Mouse (Mus musculus) limb, embryonic 12.5 days (tissue): ENCODE data around the gene Dctn3. TPM values are rescaled to one million over a fixed set of nuclear protein-coding genes. Genes with fewer than 3 reads are reported as not detected.
"Not testable (repeated sequence)": the region's sequence is repeated elsewhere in the genome, so short reads cannot be mapped to it uniquely, and the experiment has no call there.

Source experiments
- ATAC-seq: fragments of 200-750 bp; cut with Nextera tagmentation; 2 replicates; pipeline ENCODE4 v1.8.0; 2017; ENCODE audit warnings: low read depth, moderate TSS enrichment; ENCODE audit not compliant: insufficient number of reproducible peaks, insufficient read depth, low FRiP score, low TSS enrichment
- H3K27ac ChIP-seq: fragments of 300-500 bp; sonication (generic); 2 replicates; pipeline ENCODE4 v1.5.1; 2016; ENCODE audit warnings: mild to moderate bottlenecking, moderate library complexity
- H3K27me3 ChIP-seq: fragments of 300-500 bp; sonication (generic); 2 replicates; pipeline ENCODE4 v1.6.1; 2016; ENCODE audit warnings: mild to moderate bottlenecking, moderate library complexity
- H3K36me3 ChIP-seq: fragments of 300-500 bp; sonication (generic); 2 replicates; pipeline ENCODE4 v1.6.1; 2016; ENCODE audit warnings: mild to moderate bottlenecking, moderate library complexity
- H3K4me1 ChIP-seq: fragments of 300-500 bp; sonication (generic); replicated peaks from 2 replicates; pipeline ENCODE4 v1.6.1; 2016
- H3K4me2 ChIP-seq: fragments of 300-500 bp; sonication (generic); 2 replicates; pipeline ENCODE4 v1.6.1; 2016; ENCODE audit warnings: mild to moderate bottlenecking, moderate library complexity
- H3K4me3 ChIP-seq: fragments of 300-500 bp; sonication (generic); replicated peaks from 2 replicates; pipeline ENCODE4 v1.5.1; 2016; ENCODE audit warnings: mild to moderate bottlenecking
- H3K9ac ChIP-seq: fragments of 300-500 bp; sonication (generic); replicated peaks from 2 replicates; pipeline ENCODE4 v1.6.1; 2016; ENCODE audit warnings: mild to moderate bottlenecking, moderate library complexity
- H3K9me3 ChIP-seq: fragments of 300-500 bp; sonication (generic); 2 replicates; pipeline ENCODE4 v1.6.1; 2016; ENCODE audit warnings: mild to moderate bottlenecking, moderate library complexity
- WGBS: fragments of 180-500 bp; shearing (Covaris S2); methylation state at CpG from one replicate; pipeline ENCODE4 v1.1.7; 2016; 5-methylcytosine and 5-hydroxymethylcytosine counted together
- polyA plus RNA-seq: library from polyadenylated mRNA; unstranded; fragments of >200 nt; fragmentation: Nextera tagmentation; extraction: Ambion mirVana; gene quantifications from 2 replicates; pipeline ENCODE4 v1.2.1, GENCODE M21; 2016

The Dctn3 gene
- 103 and 104 TPM in 2 replicates for polyA plus RNA-seq

DNA sequence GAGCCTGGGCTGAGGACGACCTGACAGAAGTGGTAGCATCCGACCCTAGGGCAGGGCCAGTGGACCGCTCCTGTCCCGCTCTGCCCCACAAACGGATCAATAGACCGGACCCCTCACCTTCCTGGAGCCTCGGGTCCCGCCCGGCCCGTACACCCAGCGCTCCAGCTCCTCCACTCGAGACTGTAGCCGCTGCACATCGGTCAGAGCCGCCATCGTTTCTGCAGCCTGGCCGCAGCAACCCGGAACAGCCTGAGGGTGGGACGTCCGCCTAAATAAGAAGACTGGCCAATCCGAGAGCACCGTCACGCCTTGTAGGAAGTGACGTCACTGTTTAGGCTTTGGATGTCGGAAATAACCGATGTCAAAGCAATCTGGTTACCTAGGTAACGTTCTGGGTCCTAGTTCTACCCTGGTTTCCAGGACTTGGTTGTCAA is at the start of gene Dctn3:
Gene Dctn3, minus strand, starts transcription at position 253 of the 434 bp plus-strand sequence.
- no peak within 1 kb of the TSS for H3K27ac ChIP-seq
- WGBS = under 1% methylated on average over 27 of the region's 27 CpGs

GRCm38 (mm10) chr4:41767301-41767700 is 44.3 kb upstream of the Dctn3 start:
- not testable (repeated sequence) for H3K9ac ChIP-seq, H3K4me3 ChIP-seq, H3K27ac ChIP-seq, H3K27me3 ChIP-seq, ATAC-seq, H3K4me2 ChIP-seq, H3K9me3 ChIP-seq
- Histone ChIP-seq H3K36me3 (peaks cover 31% of the 10 kb centered on the region), H3K4me1 (peaks cover 12% of the 10 kb centered on the region)
- 78% methylated on average over 10 of the region's 10 CpGs for WGBS

More for the DNA sequence above, at the start of gene Dctn3:
- Histone ChIP-seq H3K9ac (peak within 1 kb of the TSS; percentile 77), H3K36me3 (peaks cover 25% of the 10 kb centered on the region), H3K4me1 (peaks cover 15% of the 10 kb centered on the region), H3K27me3 (peaks cover 45% of the 10 kb centered on the region), H3K4me3 (peak within 1 kb of the TSS; percentile 72), H3K9me3 (no peaks in the 10 kb centered on the region), H3K4me2 (peak within 1 kb of the TSS; percentile 74)
- peak; percentile 90 for ATAC-seq

DNA sequence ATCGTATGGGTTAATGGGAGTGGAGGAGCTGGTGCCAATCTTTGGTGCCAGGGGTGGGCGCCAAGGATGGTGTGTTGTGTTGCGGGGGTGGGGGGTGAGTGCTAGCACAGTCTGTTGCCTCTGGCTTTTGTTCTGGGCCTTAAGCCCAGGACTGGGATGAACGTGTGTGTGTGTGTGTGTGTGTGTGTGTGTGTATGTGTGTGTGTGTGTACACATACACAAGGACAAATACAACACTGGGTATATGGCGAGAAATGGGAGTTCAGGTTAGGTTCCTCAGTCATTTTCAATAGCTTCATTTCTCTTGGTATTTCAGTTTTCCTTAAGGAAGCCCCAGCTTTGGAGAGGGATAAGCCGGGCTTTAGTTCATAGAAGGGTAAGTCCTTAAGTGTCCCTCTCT is 40.2 kb upstream of the Dctn3 start:
- not testable (repeated sequence) for ATAC-seq

GRCm38 (mm10) chr4:41762688-41763114 is 39.7 kb upstream of the Dctn3 start:
- H3K9me3 ChIP-seq, H3K27me3 ChIP-seq: not testable (repeated sequence)
- H3K4me2 ChIP-seq = peak overlapping the region; percentile 91
- peak; percentile 76 for ATAC-seq
- H3K9ac ChIP-seq = peak overlapping the region; percentile 71
- WGBS = 17% methylated on average over 8 of the region's 8 CpGs
- peaks cover 36% of the 10 kb centered on the region for H3K4me1 ChIP-seq
- peak overlapping the region; percentile 59 for H3K4me3 ChIP-seq
- H3K36me3 ChIP-seq = peaks cover 37% of the 10 kb centered on the region
- H3K27ac ChIP-seq = peak overlapping the region; percentile 97

More for the DNA sequence above, 40.2 kb upstream of the Dctn3 start:
- Histone ChIP-seq H3K4me3 (peak overlapping the region; percentile 59), H3K4me1 (peaks cover 36% of the 10 kb centered on the region), H3K4me2 (peak overlapping the region; percentile 91), H3K27ac (peak overlapping the region; percentile 97), H3K36me3 (peaks cover 37% of the 10 kb centered on the region), H3K9ac (peak overlapping the region; percentile 71; the same call in 1 of the 2 replicates)
- not testable (repeated sequence) for H3K9me3 ChIP-seq, H3K27me3 ChIP-seq
- 55% methylated on average over 6 of the region's 6 CpGs for WGBS

DNA sequence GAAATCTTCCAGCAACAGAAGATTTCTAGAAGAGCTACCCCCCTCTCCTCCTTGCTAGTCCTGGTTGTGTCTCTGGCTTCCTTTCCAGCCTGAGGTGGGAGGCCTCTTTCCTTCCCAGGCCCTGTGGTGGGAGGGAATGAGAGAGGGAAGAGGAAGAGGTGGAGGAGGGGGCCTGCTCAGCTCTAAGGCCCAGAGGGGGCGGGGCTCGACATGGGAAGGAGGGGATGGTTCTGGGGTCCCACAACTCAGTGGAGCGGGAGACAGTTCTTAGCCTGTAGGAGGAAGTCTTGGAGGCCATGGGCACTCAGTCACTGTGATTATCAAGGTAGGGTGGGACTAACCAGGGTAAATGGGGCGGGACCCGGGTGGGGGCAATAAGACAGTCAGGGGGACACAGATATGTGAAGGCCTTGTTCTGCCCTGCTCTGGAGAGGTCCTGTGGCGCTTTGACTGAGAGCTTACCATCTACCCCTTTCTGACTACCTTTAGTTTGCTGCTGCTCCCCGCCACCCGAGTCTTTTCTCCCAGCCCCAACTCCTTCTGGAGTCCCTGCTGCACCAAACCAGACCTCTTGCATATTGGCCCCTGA is 39.2 kb upstream of the Dctn3 start:
- peaks cover 36% of the 10 kb centered on the region for H3K4me1 ChIP-seq
- ATAC-seq = peak; percentile 71
- 14% methylated on average over 8 of the region's 8 CpGs for WGBS

DNA sequence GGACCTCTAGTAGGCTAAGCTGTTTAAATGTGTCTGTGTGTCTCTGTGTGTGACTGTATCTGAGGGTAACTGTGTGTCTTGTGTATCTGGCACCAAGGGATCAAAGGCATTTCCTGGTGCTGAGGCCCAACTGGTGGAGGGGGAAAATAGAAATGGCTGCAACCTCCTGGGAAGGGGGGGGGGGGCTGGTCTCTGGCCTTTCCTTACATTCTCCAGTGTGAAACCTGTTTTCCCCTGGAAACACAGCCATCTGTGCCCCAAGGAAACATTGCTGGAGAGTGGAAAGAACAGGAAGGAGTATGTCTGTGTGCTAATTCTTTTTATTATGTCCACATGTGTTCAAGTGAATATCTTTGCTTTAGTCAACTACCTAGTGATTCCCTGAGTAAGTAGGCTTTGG is 38.7 kb upstream of the Dctn3 start:
- H3K27me3 ChIP-seq = no peaks in the 10 kb centered on the region
- H3K4me1 ChIP-seq = peaks cover 37% of the 10 kb centered on the region
- H3K27ac ChIP-seq = peak overlapping the region; percentile 97
- ATAC-seq = no peak
- no peaks in the 10 kb centered on the region for H3K9me3 ChIP-seq
- H3K9ac ChIP-seq = peak overlapping the region; percentile 71
- peak overlapping the region; percentile 59 for H3K4me3 ChIP-seq
- peaks cover 36% of the 10 kb centered on the region for H3K36me3 ChIP-seq
- peak overlapping the region; percentile 91 for H3K4me2 ChIP-seq

More for the DNA sequence above, 39.2 kb upstream of the Dctn3 start:
- Histone ChIP-seq H3K27me3 (no peaks in the 10 kb centered on the region), H3K4me2 (peak overlapping the region; percentile 91), H3K9me3 (no peaks in the 10 kb centered on the region), H3K9ac (peak overlapping the region; percentile 71), H3K27ac (peak overlapping the region; percentile 97), H3K36me3 (peaks cover 37% of the 10 kb centered on the region), H3K4me3 (peak overlapping the region; percentile 59)

DNA sequence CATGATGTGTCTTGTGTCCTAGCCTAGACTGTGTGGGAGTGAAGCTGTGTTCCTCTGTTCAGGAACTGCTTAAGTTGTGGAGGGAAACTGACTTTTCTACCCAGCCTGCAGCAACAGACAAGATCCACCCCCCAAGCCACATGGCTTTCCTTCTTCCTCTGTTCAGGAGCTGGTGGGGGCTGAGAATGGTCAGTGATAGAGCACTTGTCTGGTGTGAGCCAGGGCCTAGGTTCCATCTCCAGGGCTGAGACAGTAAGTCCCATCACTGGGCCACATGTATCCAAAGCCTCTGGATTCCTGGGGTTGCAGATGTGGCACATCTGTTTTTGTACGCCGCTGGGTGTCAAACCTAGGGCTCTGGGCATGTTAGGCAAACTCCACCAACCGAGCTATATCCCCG is 37.9 kb upstream of the Dctn3 start:
- peak overlapping the region; percentile 71 for H3K9ac ChIP-seq
- H3K4me3 ChIP-seq = peak overlapping the region; percentile 59
- H3K4me2 ChIP-seq = peak overlapping the region; percentile 91
- no peaks in the 10 kb centered on the region for H3K9me3 ChIP-seq
- H3K36me3 ChIP-seq = peaks cover 30% of the 10 kb centered on the region
- H3K27ac ChIP-seq = peak overlapping the region; percentile 97
- WGBS = 35% methylated on average over 4 of the region's 4 CpGs
- no peaks in the 10 kb centered on the region for H3K27me3 ChIP-seq
- H3K4me1 ChIP-seq = peaks cover 43% of the 10 kb centered on the region
- ATAC-seq = no peak; the same call in 1 of the 2 replicates

DNA sequence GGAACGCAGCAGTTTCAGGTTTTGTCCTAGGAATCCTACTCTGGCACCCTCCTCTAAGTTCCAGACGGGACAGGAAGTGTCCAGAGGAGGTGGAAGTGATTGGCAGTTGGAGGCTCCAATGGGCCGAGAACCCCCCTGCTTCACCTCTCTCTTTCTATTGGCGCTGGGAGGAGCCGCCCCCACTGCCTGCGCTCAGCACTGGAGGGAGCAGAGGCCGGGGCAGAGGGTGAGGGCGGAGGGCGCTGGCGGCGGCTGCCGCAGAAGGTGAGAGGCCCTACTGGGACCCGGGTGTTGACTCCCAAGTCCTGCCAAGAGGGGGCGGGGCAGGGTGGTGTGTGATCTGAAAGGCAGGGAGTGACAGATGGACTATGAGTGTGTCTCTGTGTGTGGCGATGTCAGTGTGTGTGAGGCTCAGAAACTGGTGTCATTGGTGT is 37.3 kb upstream of the Dctn3 start:
- ATAC-seq = peak; percentile 81
- peak overlapping the region; percentile 91 for H3K4me2 ChIP-seq
- H3K9ac ChIP-seq = peak overlapping the region; percentile 71
- H3K27ac ChIP-seq = peak overlapping the region; percentile 97
- H3K36me3 ChIP-seq = peaks cover 26% of the 10 kb centered on the region
- peaks cover 43% of the 10 kb centered on the region for H3K4me1 ChIP-seq
- no peaks in the 10 kb centered on the region for H3K9me3 ChIP-seq
- peak overlapping the region; percentile 59 for H3K4me3 ChIP-seq
- no peaks in the 10 kb centered on the region for H3K27me3 ChIP-seq
- WGBS = 0% methylated on average over 15 of the region's 15 CpGs

- WGBS = 37% methylated on average over 6 of the region's 6 CpGs
- Histone ChIP-seq H3K4me3 (peak overlapping the region; percentile 59), H3K27ac (peak overlapping the region; percentile 97), H3K9ac (peak overlapping the region; percentile 71; the same call in 1 of the 2 replicates), H3K36me3 (peaks cover 26% of the 10 kb centered on the region), H3K9me3 (no peaks in the 10 kb centered on the region), H3K4me2 (peak overlapping the region; percentile 91), H3K27me3 (no peaks in the 10 kb centered on the region), H3K4me1 (peaks cover 46% of the 10 kb centered on the region)
- no peak for ATAC-seq
Measured at GRCm38 (mm10) chr4:41759656-41760287, 36.8 kb upstream of the Dctn3 start.

- Histone ChIP-seq H3K9me3 (no peaks in the 10 kb centered on the region), H3K9ac (no peak overlapping the region; the same call in 1 of the 2 replicates), H3K27me3 (no peaks in the 10 kb centered on the region), H3K4me1 (peaks cover 48% of the 10 kb centered on the region), H3K27ac (peak overlapping the region; percentile 97; the same call in 1 of the 2 replicates), H3K4me3 (no peak overlapping the region), H3K4me2 (no peak overlapping the region), H3K36me3 (peaks cover 26% of the 10 kb centered on the region)
- ATAC-seq = no peak
- WGBS = 87% methylated on average over 9 of the region's 9 CpGs
Measured at GRCm38 (mm10) chr4:41759206-41759605, 36.2 kb upstream of the Dctn3 start.

DNA sequence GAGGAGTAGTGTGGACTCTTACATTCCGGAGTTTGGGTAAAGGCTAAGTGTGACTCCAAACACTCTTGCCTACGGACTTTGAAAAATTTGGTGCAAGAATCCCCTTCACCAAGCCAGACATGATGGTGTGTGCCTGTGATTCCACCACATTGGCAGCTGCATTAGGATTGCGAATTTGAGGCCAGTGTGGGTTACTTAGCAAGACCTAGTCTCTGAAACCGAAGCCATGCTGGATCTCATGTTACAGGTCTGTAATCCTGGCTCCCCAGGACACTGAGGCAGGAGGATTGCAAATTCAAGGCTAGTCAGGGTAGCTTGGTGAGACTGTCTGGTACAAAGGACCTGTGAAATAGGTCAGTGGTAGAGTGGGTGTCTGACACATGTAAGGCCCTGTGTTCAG is 35.7 kb upstream of the Dctn3 start:
- H3K36me3 ChIP-seq = peaks cover 26% of the 10 kb centered on the region
- no peak for ATAC-seq
- 91% methylated on average over 4 of the region's 4 CpGs for WGBS
- H3K4me1 ChIP-seq = peaks cover 45% of the 10 kb centered on the region
- H3K27me3 ChIP-seq = no peaks in the 10 kb centered on the region
- H3K9me3 ChIP-seq = no peaks in the 10 kb centered on the region
- no peak overlapping the region for H3K27ac ChIP-seq
- H3K4me2 ChIP-seq = no peak overlapping the region
- no peak overlapping the region for H3K9ac ChIP-seq
- H3K4me3 ChIP-seq = no peak overlapping the region
